Mouse (Mus musculus) T-helper 2 cell (primary cell): ENCODE results near the gene Olfr808.

ENCODE experiments used
- in situ Hi-C: fragments of 300-600 bp; cut with MboI, MseI; formaldehyde crosslinking; loops from one replicate; pipeline ENCODE4 v1.15.1; 2025; ENCODE audit warnings: high pct_unique_total_duplicates

The Olfr808 gene

DNA sequence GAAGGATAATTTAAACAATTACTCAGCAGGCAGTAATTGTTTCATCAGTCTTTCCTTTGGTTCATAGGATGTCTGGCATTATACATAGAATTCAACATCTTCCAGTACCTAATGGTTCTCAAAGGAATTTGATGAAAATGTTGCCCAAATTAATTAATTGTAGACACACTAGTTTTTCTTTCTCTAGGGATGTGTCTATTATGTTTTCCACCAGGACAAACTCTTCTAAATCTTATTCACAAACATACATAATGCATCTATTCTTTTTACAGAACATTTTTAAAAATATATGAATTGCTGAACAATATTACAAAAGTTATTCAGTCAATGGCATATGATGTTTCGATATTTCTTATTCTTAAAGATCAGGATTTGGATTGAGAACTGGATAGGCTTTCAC, at the start of gene Olfr808:
Gene Olfr808, plus strand, starts transcription at position 301 of the 400 bp plus-strand sequence.
- in situ Hi-C loops, result no loop called here

DNA sequence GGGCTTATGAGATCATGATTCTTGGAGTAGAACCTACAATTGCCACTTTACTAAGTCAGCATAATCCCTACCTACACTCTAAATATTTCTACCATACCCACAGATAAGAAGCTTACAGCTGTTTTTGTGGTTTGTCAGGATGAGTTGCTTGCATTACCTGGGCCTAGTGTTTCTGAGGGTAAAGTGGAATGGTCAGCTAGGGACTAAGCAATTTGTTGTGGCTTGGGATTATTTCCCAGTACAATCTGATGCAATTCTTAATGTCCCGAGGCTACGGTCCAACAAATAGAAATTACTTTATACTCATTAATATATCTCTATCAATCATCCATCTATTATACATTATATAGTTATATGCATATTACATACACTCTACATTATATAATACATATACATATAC, 36.0 kb upstream of the Olfr808 start, which contains the start of gene Olfr805:
Gene Olfr805, minus strand, starts transcription at position 101 of the 400 bp plus-strand sequence.
- in situ Hi-C loops, result no loop called here

DNA sequence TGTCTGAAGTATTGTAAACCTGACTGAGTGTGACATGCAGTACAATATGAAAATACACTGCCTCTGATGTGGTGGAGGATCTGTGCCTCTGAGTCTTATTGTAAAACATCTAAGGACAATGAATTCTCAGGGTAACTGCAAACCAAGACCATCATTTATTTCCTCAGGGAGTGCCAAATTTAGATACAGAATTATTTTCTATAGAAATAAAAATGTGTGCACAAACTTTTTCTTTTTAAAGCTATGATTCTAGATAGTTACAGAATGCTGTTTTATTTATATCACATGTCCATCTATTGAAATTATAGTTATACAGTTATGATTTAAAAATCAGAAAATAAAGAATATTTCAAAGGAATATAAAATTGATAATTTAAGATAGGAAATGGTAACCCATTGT, 23.5 kb upstream of the Olfr808 start, which contains the start of gene Olfr806:
Gene Olfr806, minus strand, starts transcription at position 101 of the 400 bp plus-strand sequence.
- in situ Hi-C loops, result no loop called here

DNA sequence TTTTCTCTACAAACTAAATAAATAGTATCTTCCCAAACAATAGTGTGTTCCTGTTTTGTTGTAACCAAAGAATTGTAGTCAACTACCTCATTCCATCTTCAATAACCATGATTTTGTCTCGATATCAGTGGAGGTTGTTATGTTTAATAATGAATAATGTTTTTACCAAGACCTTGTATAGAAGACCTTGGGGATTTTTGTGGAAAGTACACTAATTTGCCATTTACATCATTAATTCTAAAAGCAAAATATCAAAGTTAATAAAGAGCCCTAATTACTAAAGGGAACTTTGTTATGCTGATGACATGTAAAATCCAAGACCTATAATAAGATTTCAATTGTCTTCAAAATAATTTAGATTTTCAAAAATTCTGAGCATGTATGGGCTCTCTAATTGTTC, 7.6 kb upstream of the Olfr808 start, which contains the start of gene Olfr807:
Gene Olfr807, minus strand, starts transcription at position 101 of the 400 bp plus-strand sequence.
- in situ Hi-C loops, result no loop called here

DNA sequence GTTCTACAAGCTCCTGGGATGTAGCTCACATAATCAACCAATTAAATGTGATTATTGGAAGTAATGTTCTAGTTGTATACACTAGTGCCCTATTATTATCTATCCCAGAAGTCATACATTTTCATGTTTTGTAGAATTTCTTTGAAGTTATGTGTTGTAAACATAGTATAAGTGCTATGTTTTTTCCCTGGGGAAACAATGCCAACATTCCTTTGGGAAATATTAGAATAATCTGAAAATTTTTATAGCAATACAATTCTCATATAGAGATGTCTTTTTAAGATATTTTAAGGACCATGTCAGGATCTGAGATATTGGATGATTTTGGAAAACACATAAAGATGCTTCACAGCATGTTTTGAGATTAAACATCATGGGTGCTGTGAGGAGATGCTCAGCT, 9.1 kb downstream of the Olfr808 start, which contains the start of gene Olfr809:
Gene Olfr809, plus strand, starts transcription at position 301 of the 400 bp plus-strand sequence.
- in situ Hi-C loops, result no loop called here

DNA sequence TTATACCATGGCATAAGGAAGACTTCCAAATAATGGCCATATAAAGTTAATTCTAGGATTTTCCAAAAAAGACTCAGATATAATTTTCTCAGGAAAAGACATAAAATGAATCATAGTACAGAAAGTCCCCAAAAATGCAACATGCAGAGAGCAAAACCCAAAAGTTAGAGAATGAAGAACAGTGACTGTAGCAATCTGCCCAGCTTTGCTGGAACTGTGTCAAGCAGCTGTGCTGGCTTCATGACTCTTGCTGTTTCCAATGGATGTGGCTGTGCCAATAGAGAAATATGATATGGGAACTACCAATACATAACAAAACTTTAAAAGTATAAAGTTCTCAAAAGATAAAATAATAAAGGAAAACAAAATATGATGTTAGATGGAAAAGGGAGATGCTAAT, 12.8 kb downstream of the Olfr808 start:
- in situ Hi-C loops, result no loop called here

DNA sequence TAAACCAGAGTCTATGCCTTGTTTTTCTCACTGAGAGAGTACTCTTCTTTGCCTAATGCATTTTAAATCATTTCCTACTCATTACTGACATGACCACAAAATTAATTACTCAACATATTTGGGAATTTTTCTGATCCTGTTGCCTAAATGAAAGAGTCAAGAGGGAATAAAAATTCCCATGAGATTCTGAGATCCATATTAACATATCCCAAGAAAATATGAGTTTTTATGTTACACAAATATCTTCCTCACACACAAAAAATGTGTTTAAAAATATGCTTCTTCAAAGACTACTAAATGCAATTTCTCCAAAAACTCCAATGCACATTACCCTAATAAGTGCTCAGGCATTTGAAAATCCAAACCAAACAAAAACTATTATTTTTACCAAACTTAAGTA, 29.5 kb downstream of the Olfr808 start, which contains the start of gene Olfr810:
Gene Olfr810, minus strand, starts transcription at position 101 of the 400 bp plus-strand sequence.
- in situ Hi-C loops, result loop anchor here (10.0 kb wide), 1 partner anchor 160 kb away; the partner anchor contains the start of gene Olfr799

DNA sequence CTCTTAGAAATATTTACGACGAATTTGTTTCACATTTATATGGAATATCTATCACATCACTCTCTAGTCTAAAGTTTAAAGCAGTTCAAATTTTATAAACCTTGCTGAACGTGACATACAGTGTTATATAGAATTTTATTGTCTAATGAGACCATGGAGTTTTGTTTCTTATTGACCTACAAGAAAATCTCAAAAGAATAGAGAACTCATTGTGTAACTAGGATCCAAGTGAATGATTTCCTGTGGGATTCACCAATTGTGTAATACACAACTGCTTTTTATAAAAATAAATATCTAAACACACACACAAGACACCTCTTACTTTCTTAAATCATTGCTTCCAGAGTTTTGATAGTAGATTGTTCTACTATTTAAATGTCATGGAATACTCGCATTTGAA, 39.0 kb downstream of the Olfr808 start, which contains the start of gene Olfr811:
Gene Olfr811, minus strand, starts transcription at position 101 of the 400 bp plus-strand sequence.
- in situ Hi-C loops, result no loop called here
